Mouse (Mus musculus) hindbrain, embryonic 16.5 days (tissue): ENCODE data around the gene Cdhr2. TPM values are rescaled to one million over a fixed set of nuclear protein-coding genes. Genes with fewer than 3 reads are reported as not detected.

Experiments
- ATAC-seq: fragments of 200-750 bp; cut with Nextera tagmentation; 2 replicates; pipeline ENCODE4 v1.8.0; 2017; ENCODE audit warnings: moderate TSS enrichment, moderate library complexity
- H3K27ac ChIP-seq: fragments of 300-500 bp; sonication (generic); 2 replicates; pipeline ENCODE4 v1.5.1; 2014; ENCODE audit warnings: low read depth, mild to moderate bottlenecking, control low read depth, low read length, moderate library complexity
- H3K27me3 ChIP-seq: fragments of 300-500 bp; sonication (generic); replicated peaks from 2 replicates; pipeline ENCODE4 v1.6.1; 2014; ENCODE audit warnings: low read length; ENCODE audit not compliant: control insufficient read depth, insufficient read depth
- H3K36me3 ChIP-seq: fragments of 300-500 bp; sonication (generic); 2 replicates; pipeline ENCODE4 v1.6.1; 2014; ENCODE audit warnings: mild to moderate bottlenecking, low read length, moderate library complexity, mixed read lengths; ENCODE audit not compliant: control insufficient read depth, insufficient read depth
- H3K4me1 ChIP-seq: fragments of 300-500 bp; sonication (generic); 2 replicates; pipeline ENCODE4 v1.6.1; 2014; ENCODE audit warnings: low read depth, low read length; ENCODE audit not compliant: control insufficient read depth, insufficient read depth
- H3K4me2 ChIP-seq: fragments of 300-500 bp; sonication (generic); 2 replicates; pipeline ENCODE4 v1.6.1; 2014; ENCODE audit warnings: mild to moderate bottlenecking, low read length, control low read depth, moderate library complexity
- H3K4me3 ChIP-seq: fragments of 300-500 bp; sonication (generic); 2 replicates; pipeline ENCODE4 v1.5.1; 2014; ENCODE audit warnings: mild to moderate bottlenecking, low read length, control low read depth, moderate library complexity
- H3K9ac ChIP-seq: fragments of 300-500 bp; sonication (generic); 2 replicates; pipeline ENCODE4 v1.6.1; 2014; ENCODE audit warnings: low read depth, mild to moderate bottlenecking, control low read depth, low read length, moderate library complexity
- H3K9me3 ChIP-seq: fragments of 300-500 bp; sonication (generic); 2 replicates; pipeline ENCODE4 v1.6.1; 2014; ENCODE audit warnings: mild to moderate bottlenecking, low read length, moderate library complexity; ENCODE audit not compliant: control insufficient read depth
- WGBS: fragments of 180-500 bp; shearing (Covaris S2); extraction: QIAGEN DNeasy Blood & Tissue Kit; methylation state at CpG from one replicate; pipeline ENCODE4 v1.1.7; 2014; 5-methylcytosine and 5-hydroxymethylcytosine counted together
- polyA plus RNA-seq: library from polyadenylated mRNA; unstranded; fragments of >200 nt; fragmentation: Nextera tagmentation; extraction: Ambion mirVana; gene quantifications from 2 replicates; pipeline ENCODE4 v1.2.1, GENCODE M21; 2015

The Cdhr2 gene
- polyA plus RNA-seq, 1 experiment from 2014 or later: 0.21 TPM

DNA sequence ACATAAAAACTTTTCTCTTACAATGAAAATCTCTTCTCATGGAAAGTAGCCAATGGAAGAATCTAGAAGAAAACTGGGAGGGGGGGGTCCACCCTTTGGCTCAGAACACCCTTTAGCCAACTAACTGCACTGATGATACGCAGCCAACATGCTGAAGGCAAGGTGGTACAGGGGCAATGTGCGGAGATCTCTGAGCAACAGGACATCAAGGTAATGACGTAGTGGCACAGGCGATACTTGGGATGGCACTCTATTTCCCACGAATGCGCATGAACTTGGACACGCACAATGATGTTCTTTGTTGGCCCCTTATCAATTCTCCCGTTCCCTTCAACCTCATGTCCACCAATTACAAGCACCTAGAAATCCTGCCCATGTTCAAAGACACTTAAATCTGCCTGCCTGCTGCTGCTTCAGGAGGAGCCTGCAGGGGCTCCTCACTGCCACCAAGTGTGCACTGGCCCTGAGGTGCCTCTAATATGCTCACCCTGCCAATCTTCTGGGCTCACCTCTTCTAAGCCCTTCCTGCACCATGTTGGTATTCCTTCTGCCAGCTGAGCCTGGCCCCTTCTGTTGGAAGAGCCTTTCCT, 11.0 kb upstream of the Cdhr2 start:
- Histone ChIP-seq H3K4me3 (no peak overlapping the region), H3K4me2 (no peak overlapping the region), H3K27ac (no peak overlapping the region), H3K9me3 (no peaks in the 10 kb centered on the region), H3K4me1 (peaks cover 40% of the 10 kb centered on the region), H3K36me3 (no peaks in the 10 kb centered on the region), H3K27me3 (no peaks in the 10 kb centered on the region), H3K9ac (no peak overlapping the region)
- no peak for ATAC-seq
- WGBS: 95% methylated on average over 8 of the region's 8 CpGs

DNA sequence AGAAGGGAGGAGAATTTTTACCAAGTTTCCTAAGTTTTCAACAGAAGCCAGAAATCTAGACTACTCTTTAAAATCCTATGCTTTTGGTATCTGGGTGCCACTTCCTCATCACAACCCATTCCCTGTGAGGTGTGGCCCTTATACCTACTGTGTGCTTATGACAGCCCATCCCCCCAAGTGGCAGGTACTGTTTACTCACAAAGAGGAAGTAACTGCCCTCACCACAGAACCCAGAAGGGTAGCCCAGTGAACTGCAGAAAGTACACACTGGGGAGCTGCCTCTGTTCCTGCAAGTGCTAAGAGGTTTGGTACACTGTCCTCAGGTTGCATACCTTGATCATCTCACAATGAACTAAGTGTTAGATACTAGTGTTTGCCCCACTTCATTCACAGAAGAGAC, 9.5 kb upstream of the Cdhr2 start:
- H3K27ac ChIP-seq: no peak overlapping the region
- no peak for ATAC-seq
- no peak overlapping the region; the same call in 1 of the 2 replicates for H3K9ac ChIP-seq
- no peak overlapping the region; the same call in 1 of the 2 replicates for H3K4me2 ChIP-seq
- H3K27me3 ChIP-seq: no peaks in the 10 kb centered on the region
- H3K4me1 ChIP-seq: peaks cover 29% of the 10 kb centered on the region
- H3K36me3 ChIP-seq: no peaks in the 10 kb centered on the region
- no peaks in the 10 kb centered on the region for H3K9me3 ChIP-seq
- no peak overlapping the region for H3K4me3 ChIP-seq

DNA sequence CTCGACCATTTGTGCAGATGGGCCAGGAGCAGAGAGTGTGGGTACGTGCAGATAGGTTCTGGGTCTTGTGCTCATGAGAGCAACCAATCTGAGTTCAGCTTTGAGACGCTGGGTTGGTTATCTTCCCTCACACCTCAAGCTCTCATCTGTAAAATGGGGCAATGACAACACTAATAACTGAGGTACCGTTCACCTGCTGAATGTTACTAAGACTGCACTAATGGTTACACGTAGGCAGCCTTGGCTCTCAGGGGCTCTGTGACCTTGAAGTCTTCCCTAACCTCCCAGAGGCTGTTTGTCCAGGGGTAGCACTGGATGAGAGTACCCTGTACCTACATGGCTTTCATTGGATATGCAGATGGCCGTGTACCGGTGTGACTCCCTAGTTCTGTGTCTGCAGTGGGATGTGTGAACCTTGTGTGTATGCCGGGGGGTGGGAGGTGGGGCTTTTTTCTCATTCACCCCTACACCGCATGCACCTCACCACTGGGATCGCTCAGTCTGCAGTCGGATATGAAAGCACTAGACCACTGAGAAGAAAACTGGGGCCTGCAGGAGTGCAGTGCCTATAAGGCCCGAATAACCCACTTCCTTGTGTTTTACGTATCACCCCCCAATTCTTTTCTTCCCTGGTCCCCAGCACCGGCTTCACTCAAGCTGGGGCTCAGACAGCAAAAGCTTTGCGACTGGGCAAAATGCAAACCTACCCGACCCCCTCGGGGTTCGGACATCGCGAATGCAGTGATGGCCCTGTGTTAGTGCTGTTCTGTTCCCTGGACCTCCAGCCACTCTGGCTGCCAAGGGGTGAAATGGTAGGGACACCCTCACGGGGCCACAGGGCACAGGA, 8.3 kb upstream of the Cdhr2 start:
- Histone ChIP-seq H3K4me1 (peaks cover 29% of the 10 kb centered on the region), H3K27me3 (no peaks in the 10 kb centered on the region), H3K4me2 (peak overlapping the region; percentile 84), H3K9me3 (no peaks in the 10 kb centered on the region), H3K9ac (peak overlapping the region; percentile 95), H3K36me3 (no peaks in the 10 kb centered on the region), H3K27ac (peak overlapping the region; percentile 96), H3K4me3 (peak overlapping the region; percentile 89)
- 13% methylated on average over 21 of the region's 21 CpGs for WGBS
- no peak for ATAC-seq

DNA sequence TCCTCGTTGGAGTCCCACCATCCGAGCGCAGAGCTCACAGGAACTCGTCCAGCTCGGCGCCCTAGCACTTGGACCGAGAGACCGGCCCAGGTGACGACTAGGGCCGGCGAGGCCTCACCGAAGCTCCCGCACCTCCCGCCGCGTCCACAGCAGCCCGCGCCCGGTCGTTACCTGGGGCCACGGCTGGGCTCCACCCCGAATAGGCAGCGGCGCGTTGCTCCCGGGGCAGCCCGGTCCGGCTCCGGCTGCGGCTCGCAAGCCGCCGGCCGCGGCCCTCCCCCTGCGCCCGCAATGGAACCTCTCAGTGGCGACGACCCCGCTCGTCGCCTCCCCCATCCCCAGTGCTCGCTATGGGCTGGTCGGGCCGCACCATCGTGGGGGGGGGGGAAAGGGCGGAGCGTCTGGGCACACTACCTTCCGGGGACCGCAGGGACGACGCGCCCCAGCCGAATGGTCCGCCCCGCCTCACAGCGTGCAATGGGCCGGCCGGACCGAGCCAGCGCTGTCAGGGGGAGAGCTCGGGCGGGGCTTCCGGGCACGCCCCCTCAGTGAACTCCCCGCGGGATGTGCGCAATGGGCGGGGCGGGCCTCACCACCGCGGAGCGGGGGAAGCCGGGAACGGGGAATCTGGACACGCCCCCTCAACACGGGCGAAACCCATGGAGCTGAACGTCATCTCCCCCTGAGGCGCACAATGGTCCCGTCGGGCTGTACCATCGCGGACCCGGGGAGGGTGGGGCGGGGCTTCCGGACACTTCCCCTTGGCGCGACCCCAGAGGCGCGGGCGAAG, 7.5 kb upstream of the Cdhr2 start, which contains the start of gene Rnf44:
Gene Rnf44, minus strand, starts transcription at position 350 of the 790 bp plus-strand sequence.
- Histone ChIP-seq H3K27ac (peak within 1 kb of the TSS; percentile 96), H3K4me3 (peak within 1 kb of the TSS; percentile 89), H3K36me3 (no peaks in the 10 kb centered on the region), H3K9me3 (no peaks in the 10 kb centered on the region), H3K4me2 (peak within 1 kb of the TSS; percentile 84), H3K4me1 (peaks cover 24% of the 10 kb centered on the region), H3K9ac (peak within 1 kb of the TSS; percentile 95), H3K27me3 (no peaks in the 10 kb centered on the region)
- peak; percentile 97 for ATAC-seq
- under 1% methylated on average over 55 of the region's 92 CpGs for WGBS

DNA sequence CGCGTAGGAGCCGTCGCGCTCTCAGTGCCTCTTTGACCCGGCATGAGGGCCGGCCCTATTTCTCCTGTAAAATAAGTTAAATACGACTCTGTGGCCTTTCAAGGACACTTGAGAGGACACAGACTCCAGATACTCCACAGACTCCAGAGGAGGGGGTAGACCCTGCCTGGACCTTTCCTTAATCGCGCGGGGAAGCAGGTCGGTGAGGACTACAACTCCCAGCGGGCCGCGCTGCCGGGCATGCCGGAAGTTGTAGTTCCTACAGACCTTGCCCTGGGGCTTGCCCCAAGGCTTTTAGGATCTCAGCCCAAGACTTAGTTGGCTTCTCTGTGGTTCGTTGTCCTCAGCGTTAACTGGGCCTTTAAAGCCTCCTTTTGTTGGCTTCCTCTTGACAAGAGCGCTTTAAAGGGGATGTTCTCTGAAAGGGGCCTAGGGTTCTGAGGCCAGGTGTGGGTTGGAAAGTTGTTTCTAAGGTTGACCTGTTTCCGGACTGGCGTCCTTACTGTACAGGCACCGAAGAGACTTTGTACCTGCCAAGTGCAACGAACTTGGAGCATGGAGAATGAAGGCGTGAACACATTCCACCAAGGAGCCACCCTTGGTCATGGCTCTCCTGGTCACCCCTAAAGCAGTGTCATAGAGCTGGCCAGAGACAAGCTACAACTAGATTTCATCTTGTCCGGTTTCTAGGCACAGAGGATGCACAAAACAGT, 6.8 kb upstream of the Cdhr2 start:
- ATAC-seq: peak; percentile 77
- Histone ChIP-seq H3K9me3 (no peaks in the 10 kb centered on the region), H3K9ac (peak overlapping the region; percentile 73), H3K27me3 (no peaks in the 10 kb centered on the region), H3K4me3 (peak overlapping the region; percentile 89), H3K27ac (peak overlapping the region; percentile 96), H3K4me1 (peaks cover 24% of the 10 kb centered on the region), H3K36me3 (no peaks in the 10 kb centered on the region), H3K4me2 (peak overlapping the region; percentile 59)
- WGBS: 18% methylated on average over 26 of the region's 26 CpGs

DNA sequence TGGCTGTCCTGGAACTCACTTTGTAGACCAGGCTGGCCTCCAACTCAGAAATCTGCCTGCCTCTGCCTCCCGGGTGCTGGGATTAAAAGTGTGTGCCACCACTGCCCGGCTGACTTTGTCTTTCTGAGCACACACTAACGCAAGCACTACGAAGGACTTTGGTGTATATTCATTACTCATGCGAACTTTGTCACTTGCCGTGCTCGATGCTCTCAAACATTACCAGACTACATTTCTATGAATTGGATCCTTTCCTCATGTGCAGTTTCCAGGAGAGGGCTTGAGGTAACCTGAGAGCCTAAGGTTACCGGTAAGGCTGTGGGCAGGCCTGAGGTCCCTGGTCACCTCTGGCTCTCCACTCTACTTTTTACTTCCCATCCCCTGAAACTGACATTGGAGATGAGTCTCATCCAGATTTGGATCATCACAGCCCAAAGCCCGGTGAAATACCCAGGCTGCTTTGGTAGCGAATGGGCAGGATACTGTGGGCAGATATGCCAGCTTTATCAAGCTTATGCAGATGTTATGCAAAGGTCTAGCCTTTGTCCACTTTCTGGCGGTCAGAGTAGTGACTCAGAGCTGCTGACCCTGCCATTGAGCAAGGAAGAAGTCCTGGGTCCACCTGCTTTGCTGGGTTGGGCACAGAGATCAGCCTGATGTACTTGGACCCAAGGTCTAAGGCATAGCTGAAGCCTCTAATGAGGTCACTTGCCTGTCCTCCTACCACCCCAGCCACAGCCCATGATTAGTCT, 5.6 kb upstream of the Cdhr2 start:
- H3K36me3 ChIP-seq: no peaks in the 10 kb centered on the region
- WGBS: 94% methylated on average over 11 of the region's 11 CpGs
- no peak overlapping the region for H3K27ac ChIP-seq
- H3K9ac ChIP-seq: no peak overlapping the region
- ATAC-seq: no peak
- H3K27me3 ChIP-seq: no peaks in the 10 kb centered on the region
- H3K4me2 ChIP-seq: no peak overlapping the region
- H3K4me1 ChIP-seq: peaks cover 24% of the 10 kb centered on the region
- H3K4me3 ChIP-seq: no peak overlapping the region
- no peaks in the 10 kb centered on the region for H3K9me3 ChIP-seq

DNA sequence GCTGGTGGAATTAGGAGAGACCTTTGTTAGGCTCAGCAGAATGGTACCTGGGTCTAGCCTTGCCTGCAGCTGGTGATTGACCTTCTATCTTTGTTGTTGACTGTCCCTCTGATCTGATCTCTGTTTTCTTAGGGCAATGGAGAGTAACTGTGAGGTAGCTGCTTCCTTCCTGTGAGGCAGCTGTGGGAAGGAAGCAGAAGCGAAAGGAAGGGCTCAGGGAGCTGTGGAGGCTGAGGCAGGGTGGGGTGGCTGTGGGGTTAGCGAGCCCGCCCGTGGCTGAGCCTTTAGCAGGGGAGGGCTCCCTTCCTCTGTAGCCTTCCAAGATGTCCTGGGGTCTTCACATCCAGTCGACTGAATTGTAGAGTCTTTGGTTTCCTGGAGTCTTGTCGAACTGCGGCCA, 1.2 kb downstream of the Cdhr2 start:
- no peaks in the 10 kb centered on the region for H3K9me3 ChIP-seq
- no peak overlapping the region for H3K27ac ChIP-seq
- ATAC-seq: no peak
- H3K27me3 ChIP-seq: no peaks in the 10 kb centered on the region; the same call in 1 of the 2 replicates
- no peak overlapping the region for H3K9ac ChIP-seq
- 70% methylated on average over 7 of the region's 7 CpGs for WGBS
- no peaks in the 10 kb centered on the region for H3K4me1 ChIP-seq
- no peak overlapping the region for H3K4me3 ChIP-seq
- H3K36me3 ChIP-seq: no peaks in the 10 kb centered on the region
- H3K4me2 ChIP-seq: no peak overlapping the region

DNA sequence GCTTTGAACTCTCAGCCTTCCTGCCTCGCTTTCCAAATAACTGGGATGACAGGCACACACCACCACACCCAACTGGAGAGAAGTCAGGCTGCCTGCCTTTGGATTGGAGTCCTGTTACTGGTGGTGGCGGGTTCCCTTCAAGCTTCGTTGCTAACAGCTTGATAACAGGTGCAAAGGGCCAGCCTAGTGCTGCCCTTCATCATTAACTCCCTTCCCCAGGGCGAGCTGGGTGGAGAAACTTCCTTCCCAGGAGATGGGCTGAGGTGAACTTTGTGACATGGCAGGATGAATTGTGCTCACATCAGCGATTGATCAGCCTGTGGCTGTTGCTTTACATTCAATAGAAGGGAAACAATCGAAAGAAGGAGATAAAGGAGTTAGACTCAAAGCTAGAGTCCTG, 3.6 kb downstream of the Cdhr2 start:
- Histone ChIP-seq H3K9ac (no peak overlapping the region), H3K4me3 (no peak overlapping the region), H3K4me2 (no peak overlapping the region), H3K27me3 (no peaks in the 10 kb centered on the region; the same call in 1 of the 2 replicates), H3K4me1 (no peaks in the 10 kb centered on the region), H3K9me3 (no peaks in the 10 kb centered on the region), H3K27ac (no peak overlapping the region), H3K36me3 (no peaks in the 10 kb centered on the region)
- ATAC-seq: no peak
- WGBS: 47% methylated on average over 6 of the region's 6 CpGs
